Mouse (Mus musculus) ES-Bruce4 (cell line): ENCODE data around the gene Nrxn3.

Experiments
- CTCF ChIP-seq: IDR thresholded peaks from one replicate; pipeline ENCODE4 v1.8.1; 2011; ENCODE audit warnings: low read depth, low read length
- EP300 ChIP-seq: IDR thresholded peaks from 2 replicates; pipeline ENCODE4 v1.6.1; 2011; ENCODE audit warnings: low read depth, low read length; ENCODE audit not compliant: insufficient read depth
- POLR2A ChIP-seq: IDR thresholded peaks from one replicate; pipeline ENCODE4 v1.8.1; 2011; ENCODE audit warnings: low read length; ENCODE audit not compliant: insufficient read depth

- TF ChIP-seq EP300 (no peak), CTCF (no peak), POLR2A (no peak)
Observed at GRCm38 (mm10) chr12:89830350-89830749, 1107.7 kb downstream of the Nrxn3 start.
